Mouse (Mus musculus) left cerebral cortex, adult 2 months (tissue): ENCODE results near the gene Rpl9-ps1. TPM values are rescaled to one million over a fixed set of nuclear protein-coding genes. Genes with fewer than 3 reads are reported as not detected.
A peak's percentile ranks its signal among the peaks of the same experiment; 100 is the strongest.

ENCODE experiments used
- DNase-seq, 2 experiments: peaks; one replicate each; pipeline ENCODE4 v3.0.0; 2021 to 2022; ENCODE audit warnings: low spot score in 2 of 2, mixed read lengths in 1 of 2; ENCODE audit errors: extremely low spot score in 1 of 2
- H3K27ac ChIP-seq: fragments of 200-600 bp; 2 replicates; pipeline ENCODE4 v1.8.1; 2022
- H3K4me3 ChIP-seq: fragments of 200-600 bp; 2 replicates; pipeline ENCODE4 v1.8.1; 2022
- CTCF ChIP-seq: fragments of 200-600 bp; IDR thresholded peaks from 2 replicates; pipeline ENCODE4 v1.8.1; 2022; ENCODE audit warnings: antibody characterized with exemption, mild to moderate bottlenecking, moderate library complexity
- intact Hi-C: fragments of 180-260 bp; cut with DNase I; formaldehyde crosslinking; loops from one replicate; pipeline ENCODE4 v1.15.1; 2025
- total RNA-seq, 2 experiments: library from RNA; stranded (reverse); gene quantifications; 2 replicates each; pipeline ENCODE4 v1.2.3; 2021

Gene Rpl9-ps1
- total RNA-seq, 2 experiments from 2014 or later = not detected

DNA sequence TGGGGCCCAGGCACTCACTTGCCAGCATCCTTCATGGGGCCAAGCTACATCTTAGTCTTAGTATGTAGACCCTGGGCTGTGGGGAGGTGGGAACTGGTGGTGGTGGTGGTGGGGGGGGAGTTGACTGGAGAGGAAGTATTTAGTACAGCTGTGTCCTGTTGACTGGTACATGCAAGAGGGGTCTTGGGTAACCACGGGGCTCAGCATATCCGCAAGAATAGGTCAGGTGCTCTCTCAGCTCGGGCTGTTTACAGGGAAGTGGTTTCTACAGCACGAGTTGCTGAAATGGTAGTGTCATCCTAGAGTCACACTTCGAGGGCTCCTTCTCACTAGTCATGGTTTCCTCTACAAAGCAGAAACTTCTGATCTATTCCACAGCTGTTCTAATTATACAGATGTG, 5.3 kb downstream of the Rpl9-ps1 start:
- H3K27ac ChIP-seq = no peak overlapping the region
- DNase-seq = no peak
- intact Hi-C loops = no loop called here
- no peak overlapping the region for H3K4me3 ChIP-seq
- TF ChIP-seq CTCF = no peak

DNA sequence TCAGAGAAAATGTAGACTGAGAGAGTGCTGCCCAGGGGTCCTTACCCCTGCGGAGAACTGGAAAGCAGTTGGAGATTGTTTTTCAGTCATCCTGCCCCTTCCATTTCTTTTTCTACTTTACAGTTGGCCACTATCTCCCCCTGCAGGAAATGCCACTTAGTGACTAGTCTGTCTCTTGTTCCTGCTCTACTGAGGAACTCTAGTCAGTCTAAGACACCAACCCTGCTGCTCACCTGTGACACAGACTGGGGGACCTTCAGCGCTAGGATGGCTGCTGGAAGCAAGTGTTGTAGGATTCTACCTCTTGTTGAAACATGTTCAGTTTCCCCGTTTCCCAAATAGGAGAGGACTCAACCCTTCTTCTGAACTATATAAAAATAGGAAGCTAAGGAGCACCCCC, 5.9 kb downstream of the Rpl9-ps1 start:
- no peak; the same call in none of the 2 replicates for TF ChIP-seq CTCF
- intact Hi-C loops = loop anchor here (5.0 to 10.0 kb wide), 2 partner anchors 98 to 195 kb away; no protein-coding TSS in a partner anchor
- Histone ChIP-seq H3K4me3 (no peak overlapping the region), H3K27ac (no peak overlapping the region)
- DNase-seq = no peak

DNA sequence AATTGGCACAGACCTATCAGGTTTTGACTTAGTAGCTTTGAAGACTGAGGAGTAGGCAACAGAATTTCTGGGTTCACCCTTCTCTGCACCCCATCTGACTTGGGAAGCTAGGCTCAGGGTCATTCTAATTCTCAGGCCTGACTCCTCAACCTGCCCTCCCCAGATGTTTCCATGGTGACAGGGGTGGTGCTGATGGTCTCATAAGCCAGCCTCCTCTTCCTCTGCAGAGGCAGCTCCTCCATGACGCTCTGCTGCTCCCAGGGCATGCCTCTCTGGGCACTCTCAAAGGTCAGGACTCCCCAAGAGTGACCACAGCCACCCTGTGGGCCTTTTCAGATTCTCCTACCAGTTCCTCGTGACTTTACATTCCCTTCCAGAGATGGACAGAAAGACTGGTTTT, 6.5 kb downstream of the Rpl9-ps1 start:
- TF ChIP-seq CTCF = no peak
- H3K27ac ChIP-seq = no peak overlapping the region
- intact Hi-C loops = loop anchor here (5.0 to 10.0 kb wide), 2 partner anchors 98 to 194 kb away; no protein-coding TSS in a partner anchor
- no peak overlapping the region for H3K4me3 ChIP-seq
- no peak for DNase-seq

DNA sequence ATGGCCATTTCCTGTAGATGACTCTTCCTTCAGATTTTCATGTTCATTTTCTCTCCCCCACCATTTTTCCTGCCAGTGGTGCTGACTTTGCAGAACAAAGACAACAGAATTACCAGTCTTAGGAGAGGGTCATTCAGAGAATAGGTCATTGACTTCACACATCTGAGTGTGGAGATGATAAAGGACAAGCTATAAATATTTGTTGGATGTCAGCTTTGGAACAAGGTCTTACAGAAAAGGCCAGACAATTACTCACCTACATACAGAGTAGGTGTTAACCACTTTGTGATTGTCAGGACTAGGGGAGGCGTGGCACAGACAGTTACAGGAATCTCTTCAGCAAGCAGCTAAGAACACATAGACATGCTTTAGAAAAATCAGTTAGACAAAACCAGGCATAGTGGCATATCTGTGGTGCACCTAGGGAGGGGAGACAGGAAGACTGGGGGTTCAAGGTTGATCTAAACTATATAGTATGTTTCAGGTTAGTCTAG, 8.6 kb downstream of the Rpl9-ps1 start:
- Histone ChIP-seq H3K27ac (no peak overlapping the region), H3K4me3 (no peak overlapping the region)
- no peak for DNase-seq
- TF ChIP-seq CTCF = no peak
- intact Hi-C loops = loop anchor here (5.0 to 10.0 kb wide), 2 partner anchors 101 to 192 kb away; no protein-coding TSS in a partner anchor

- intact Hi-C loops = loop anchor here (5.0 to 10.0 kb wide), 3 partner anchors 73 to 190 kb away; no protein-coding TSS in a partner anchor
- peak; percentile 23 for TF ChIP-seq CTCF
- no peak overlapping the region for H3K4me3 ChIP-seq
- DNase-seq = no peak
- no peak overlapping the region for H3K27ac ChIP-seq
Measured at GRCm38 (mm10) chr11:83634898-83635297, 10.5 kb downstream of the Rpl9-ps1 start.

DNA sequence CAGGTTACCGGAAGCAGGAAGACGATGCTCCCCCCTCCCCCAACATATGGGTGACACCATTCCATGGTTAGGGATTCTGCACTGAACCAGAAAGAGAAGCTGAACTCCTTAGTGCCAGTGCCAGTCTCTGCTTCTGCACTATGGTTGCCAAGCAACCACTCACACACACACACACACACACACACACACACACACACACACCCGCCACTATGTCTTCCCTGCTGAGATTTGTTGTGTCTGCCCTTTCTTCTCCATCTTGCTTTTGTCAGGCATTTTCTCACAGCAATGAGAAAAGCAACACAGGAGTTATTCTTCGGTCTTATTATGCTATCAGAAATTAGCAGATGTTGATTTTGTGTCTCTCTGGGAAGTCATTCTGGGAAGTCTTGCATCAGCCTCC, 11.0 kb downstream of the Rpl9-ps1 start:
- Histone ChIP-seq H3K27ac (no peak overlapping the region), H3K4me3 (no peak overlapping the region)
- intact Hi-C loops = loop anchor here (5.0 to 10.0 kb wide), 2 partner anchors 72 to 190 kb away; no protein-coding TSS in a partner anchor
- no peak for DNase-seq
- no peak for TF ChIP-seq CTCF

- Histone ChIP-seq H3K27ac (no peak overlapping the region), H3K4me3 (no peak overlapping the region)
- intact Hi-C loops = loop anchor here (5.0 to 10.0 kb wide), 2 partner anchors 70 to 188 kb away; no protein-coding TSS in a partner anchor
- DNase-seq = no peak
- TF ChIP-seq CTCF = peak; percentile 14
Measured at GRCm38 (mm10) chr11:83632744-83633143, 12.7 kb downstream of the Rpl9-ps1 start.

DNA sequence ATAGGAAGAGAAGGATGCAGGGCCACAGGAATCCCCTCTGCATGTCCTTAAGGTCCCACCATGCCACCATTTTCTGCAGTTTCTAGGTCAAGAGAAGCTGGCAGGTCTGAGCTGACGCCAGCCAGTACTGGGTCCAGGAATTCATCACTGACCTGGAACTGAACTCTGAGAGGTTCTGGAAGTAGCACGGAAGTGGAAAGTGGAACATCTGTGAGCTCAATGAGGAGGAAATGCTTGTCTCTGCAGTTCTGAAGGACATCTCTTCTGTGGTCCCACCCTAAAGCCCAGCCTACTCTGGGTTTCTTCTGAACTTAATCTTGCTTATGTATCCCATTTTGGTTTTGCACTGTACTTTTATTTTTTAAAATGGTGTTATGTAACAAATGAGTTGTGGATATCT, 14.4 kb downstream of the Rpl9-ps1 start:
- no peak for TF ChIP-seq CTCF
- H3K4me3 ChIP-seq = no peak overlapping the region
- intact Hi-C loops = loop anchor here (5.0 to 10.0 kb wide), 2 partner anchors 69 to 186 kb away; no protein-coding TSS in a partner anchor
- H3K27ac ChIP-seq = no peak overlapping the region
- no peak for DNase-seq

DNA sequence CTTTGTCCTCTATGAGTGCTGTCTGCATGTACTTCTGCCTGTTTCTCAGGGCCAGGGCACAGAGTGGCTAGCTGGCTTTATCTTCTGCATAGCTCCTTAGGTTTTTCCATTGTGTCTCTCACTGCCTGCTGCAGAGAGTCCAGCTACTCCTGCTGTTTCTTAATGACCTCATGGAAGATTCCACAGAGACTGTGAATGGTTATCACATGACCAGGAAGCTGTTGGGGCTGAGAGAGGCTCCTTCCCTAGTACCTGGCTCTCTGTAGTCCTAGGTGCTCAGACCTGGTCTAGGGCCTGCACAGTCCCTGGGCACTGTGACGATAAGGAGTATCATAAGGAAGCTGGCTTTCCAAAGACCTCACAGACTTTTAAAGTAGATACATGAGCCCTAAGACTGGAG, 14.8 kb downstream of the Rpl9-ps1 start:
- H3K27ac ChIP-seq = no peak overlapping the region
- intact Hi-C loops = loop anchor here (5.0 to 10.0 kb wide), 2 partner anchors 68 to 186 kb away; no protein-coding TSS in a partner anchor
- H3K4me3 ChIP-seq = no peak overlapping the region
- no peak for DNase-seq
- no peak for TF ChIP-seq CTCF

DNA sequence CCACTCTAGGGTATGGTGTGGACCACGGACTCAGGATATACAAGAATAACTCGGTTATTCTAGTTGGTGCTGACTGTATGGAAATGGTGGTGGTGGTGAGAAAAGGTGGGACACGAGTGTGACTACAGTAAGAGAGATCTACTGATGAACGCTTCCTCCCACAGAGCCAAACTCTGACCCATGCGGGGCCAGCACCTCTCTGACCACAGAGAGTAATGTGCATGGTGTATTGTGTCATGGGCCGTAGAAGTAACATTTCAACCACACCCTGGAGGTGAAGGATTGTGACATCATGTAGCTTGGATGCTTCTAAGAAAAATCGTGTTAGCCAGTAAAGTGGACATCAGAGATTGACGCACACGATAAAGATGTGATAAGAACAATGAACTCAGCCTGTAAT, 16.6 kb downstream of the Rpl9-ps1 start:
- Histone ChIP-seq H3K27ac (no peak overlapping the region), H3K4me3 (no peak overlapping the region)
- no peak for DNase-seq
- no peak for TF ChIP-seq CTCF
- intact Hi-C loops = no loop called here

- intact Hi-C loops = no loop called here
- Histone ChIP-seq H3K4me3 (no peak overlapping the region), H3K27ac (no peak overlapping the region)
- DNase-seq = no peak
- TF ChIP-seq CTCF = no peak
Measured at GRCm38 (mm10) chr11:83623586-83623985, 21.8 kb downstream of the Rpl9-ps1 start.

DNA sequence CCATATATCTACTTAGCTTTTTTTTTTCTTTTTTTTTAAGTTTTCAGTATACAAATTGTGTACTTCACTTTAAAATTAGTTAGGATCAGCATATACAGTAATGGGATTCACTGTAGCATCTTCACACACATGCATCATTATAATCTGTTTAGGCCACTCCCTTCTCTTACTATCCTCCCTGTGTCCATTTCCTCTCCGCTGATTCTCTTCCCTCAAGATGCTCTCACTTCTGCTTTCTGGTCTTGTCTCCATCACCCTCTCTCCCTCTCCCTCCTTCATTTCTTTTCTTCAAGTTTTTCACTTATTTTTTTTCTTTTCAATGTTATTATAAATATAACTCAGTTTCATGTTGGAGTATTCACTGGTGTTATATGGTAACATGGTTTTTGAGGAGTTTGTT, 26.4 kb downstream of the Rpl9-ps1 start:
- no peak for DNase-seq
- Histone ChIP-seq H3K27ac (no peak overlapping the region), H3K4me3 (no peak overlapping the region)
- intact Hi-C loops = no loop called here
- TF ChIP-seq CTCF = no peak

DNA sequence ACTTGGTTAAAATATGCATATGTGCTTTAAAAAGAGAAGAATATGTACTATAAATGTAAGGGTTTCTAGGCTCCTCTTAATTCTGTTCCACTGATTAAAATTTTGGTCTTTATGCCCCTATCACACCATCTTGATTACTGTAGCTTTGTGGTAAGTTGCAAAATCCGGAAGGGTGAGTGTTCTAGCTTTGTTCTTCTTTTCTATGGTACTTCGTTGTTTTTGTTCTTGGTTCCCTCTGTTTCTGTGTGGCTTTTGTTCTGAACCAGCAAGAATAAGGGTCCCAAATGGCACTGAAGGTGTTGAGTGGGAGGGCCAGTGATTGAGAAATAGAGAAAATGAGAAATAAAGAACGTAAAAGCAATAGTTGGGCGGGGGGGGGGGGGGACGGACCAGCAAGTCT, 27.2 kb downstream of the Rpl9-ps1 start:
- intact Hi-C loops = no loop called here
- Histone ChIP-seq H3K4me3 (no peak overlapping the region), H3K27ac (no peak overlapping the region)
- no peak for TF ChIP-seq CTCF
- no peak for DNase-seq
